Mouse (Mus musculus) B cell, adult 62 days (primary cell): ENCODE measurements around the gene Sbf1. TPM values are rescaled to one million over a fixed set of nuclear protein-coding genes. Genes with fewer than 3 reads are reported as not detected.

ENCODE experiments used
- total RNA-seq: library from RNA; stranded (reverse); gene quantifications from 4 replicates; pipeline ENCODE4 v1.2.4, GENCODE M21; 2023

Gene Sbf1
- 238 to 267 TPM (median 247 TPM) in 4 replicates for total RNA-seq

DNA sequence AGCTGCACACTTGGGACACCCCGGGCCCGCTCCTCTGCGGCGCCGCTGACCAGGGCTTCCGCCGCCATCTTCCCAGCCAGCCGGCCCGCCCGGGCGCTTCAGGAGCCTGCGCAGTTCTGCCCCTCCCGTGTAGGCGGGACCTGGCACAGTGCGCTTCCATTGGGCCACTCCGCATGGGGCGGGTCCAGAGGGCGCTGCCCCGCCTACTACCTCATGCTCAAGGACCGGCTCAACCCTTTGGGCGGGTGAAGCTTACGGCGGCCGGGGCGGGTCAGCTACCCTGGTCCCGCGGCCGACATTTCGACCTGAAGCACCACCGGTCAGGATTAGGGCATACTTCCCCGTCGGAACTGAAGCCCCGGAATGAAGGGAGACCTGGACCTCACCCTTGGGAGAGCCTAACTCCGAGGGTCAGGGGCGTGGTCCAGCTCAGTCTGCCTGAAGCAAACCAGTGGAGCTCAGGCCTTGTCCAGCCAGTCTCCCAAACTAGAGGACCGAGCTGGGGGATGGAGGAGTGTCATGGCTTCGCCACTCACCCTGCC lies at the start of gene Sbf1:
TSS of gene Sbf1 (minus strand) at position 122 of the 542 bp plus-strand sequence.

GRCm38 (mm10) chr15:89355241-89356187 lies 40.4 kb upstream of the Sbf1 start, which contains the start of the genes Lmf2 and Ncaph2:
TSS of gene Lmf2 (minus strand) at chr15:89355659.
TSS of gene Ncaph2 (plus strand) at chr15:89355719.

GRCm38 (mm10) chr15:89334271-89334670 lies 19.2 kb upstream of the Sbf1 start, which contains the start of gene Miox:
TSS of gene Miox (plus strand) at chr15:89334398.

DNA sequence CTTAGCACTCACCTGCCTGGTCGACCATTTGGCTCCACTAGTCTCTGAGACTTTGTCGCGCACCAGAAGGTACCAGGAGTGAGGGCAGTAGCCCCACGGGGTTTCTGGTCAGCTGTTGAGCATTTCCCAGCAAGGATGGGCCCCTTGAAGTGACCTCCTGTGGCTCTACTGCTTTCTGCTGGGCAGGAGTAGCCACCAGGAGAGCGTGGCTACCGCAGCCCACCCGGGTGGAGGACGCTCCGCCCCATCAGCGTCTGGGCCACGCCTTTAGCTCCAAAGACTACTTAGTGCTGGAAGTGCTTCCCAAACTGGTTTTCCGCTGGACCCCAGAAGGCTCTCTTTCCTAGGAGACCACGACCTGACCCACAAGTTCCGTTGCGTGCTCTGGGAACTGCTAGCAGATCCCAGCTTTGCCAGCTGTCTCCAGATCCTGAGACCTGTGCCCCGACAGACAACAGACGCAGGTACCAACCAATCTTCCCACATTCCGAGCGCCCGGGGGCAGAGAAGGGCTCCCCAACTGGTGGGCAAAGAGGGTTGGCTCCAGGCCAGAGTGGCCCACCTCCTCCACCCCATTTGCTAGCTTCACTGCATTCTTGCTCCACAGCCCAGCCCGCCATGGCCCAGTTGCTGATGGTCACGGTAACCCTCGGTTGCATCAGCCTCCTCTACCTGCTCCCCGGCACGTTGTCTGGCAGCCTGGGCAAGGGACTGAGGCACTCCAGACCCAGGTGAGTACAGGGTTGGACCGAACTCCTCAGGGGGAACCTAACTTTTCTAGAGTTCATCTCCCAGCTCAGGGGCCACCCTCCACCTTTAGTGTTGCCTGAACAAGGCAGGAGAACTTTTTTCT lies 7.8 kb upstream of the Sbf1 start, which contains the start of gene Adm2:
TSS of gene Adm2 (plus strand) at position 51 of the 853 bp plus-strand sequence.

Other genes starting within 250 kb of the Sbf1 start
- gene Trabd, start 240.2 kb downstream of the Sbf1 start, total RNA-seq, result 50.2 to 57.3 TPM (median 52.9 TPM) in 4 replicates
- 23.2 to 26.5 TPM (median 23.9 TPM) in 4 replicates for gene Selenoo, start 226.2 kb downstream of the Sbf1 start, total RNA-seq
- gene Tubgcp6, start 192.2 kb downstream of the Sbf1 start, total RNA-seq, result 55.4 to 58.7 TPM (median 55.8 TPM) in 4 replicates
- gene Hdac10, start 186.6 kb downstream of the Sbf1 start, total RNA-seq, result 83.7 to 94.1 TPM (median 89.5 TPM) in 4 replicates
- gene Mapk12, start 174.6 kb downstream of the Sbf1 start, total RNA-seq, result 14.5 to 18.8 TPM (median 16.9 TPM) in 4 replicates
- gene Mapk11, start 165.7 kb downstream of the Sbf1 start, total RNA-seq, result 73.3 to 78.7 TPM (median 77.4 TPM) in 4 replicates
- gene Plxnb2, start 134.5 kb downstream of the Sbf1 start, total RNA-seq, result 9.1 to 12.3 TPM (median 11.3 TPM) in 4 replicates
- 29.9 to 37.7 TPM (median 32.6 TPM) in 4 replicates for gene Dennd6b, start 118.8 kb downstream of the Sbf1 start, total RNA-seq
- 53.3 to 62.4 TPM (median 58.4 TPM) in 4 replicates for gene Ppp6r2, start 103.8 kb downstream of the Sbf1 start, total RNA-seq
- gene Adm2, start 7.4 kb upstream of the Sbf1 start, total RNA-seq, result not detected in 4 replicates
- not detected in 4 replicates for gene Miox, start 19.1 kb upstream of the Sbf1 start, total RNA-seq
- 38.4 to 46.3 TPM (median 41.9 TPM) in 4 replicates for gene Lmf2, start 40.3 kb upstream of the Sbf1 start, total RNA-seq
- gene Ncaph2, start 40.4 kb upstream of the Sbf1 start, total RNA-seq, result 121 to 132 TPM (median 123 TPM) in 4 replicates
- 14.3 to 17.6 TPM (median 15.7 TPM) in 4 replicates for gene Sco2, start 58.5 kb upstream of the Sbf1 start, total RNA-seq
- gene Tymp, start 61.7 kb upstream of the Sbf1 start, total RNA-seq, result 0.50 to 1.0 TPM (median 0.87 TPM) in 4 replicates
- not detected in 4 replicates for gene Odf3b, start 64.0 kb upstream of the Sbf1 start, total RNA-seq
- gene Klhdc7b, start 69.6 kb upstream of the Sbf1 start, total RNA-seq, result not detected in 4 replicates
- not detected in 4 replicates for gene Syce3, start 95.2 kb upstream of the Sbf1 start, total RNA-seq
- 7.6 to 14.5 TPM (median 12.0 TPM) in 4 replicates for gene Cpt1b, start 110.6 kb upstream of the Sbf1 start, total RNA-seq
- gene C730034F03Rik, start 114.3 kb upstream of the Sbf1 start, total RNA-seq, result 10.8 to 14.3 TPM (median 13.9 TPM) in 4 replicates
- 0.72 TPM in 1 of 4 replicates, not detected in the others for gene Gm44502, start 114.4 kb upstream of the Sbf1 start, total RNA-seq
- 289 to 340 TPM (median 320 TPM) in 4 replicates for gene Chkb, start 114.6 kb upstream of the Sbf1 start, total RNA-seq
- 0.13 TPM in 1 of 4 replicates, not detected in the others for gene Mapk8ip2, start 138.6 kb upstream of the Sbf1 start, total RNA-seq
- gene Arsa, start 162.1 kb upstream of the Sbf1 start, total RNA-seq, result 15.0 to 18.5 TPM (median 17.2 TPM) in 4 replicates
- gene Shank3, start 184.3 kb upstream of the Sbf1 start, total RNA-seq, result not detected in 4 replicates